Mouse (Mus musculus) stomach, adult 2 months (tissue): ENCODE measurements around the gene Rassf9. TPM values are rescaled to one million over a fixed set of nuclear protein-coding genes. Genes with fewer than 3 reads are reported as not detected.

Source experiments
- polyA plus RNA-seq: library from polyadenylated mRNA; depleted of rRNA; stranded (reverse); fragments of >200 nt; gene quantifications from 2 replicates; pipeline ENCODE4 v1.2.3, GENCODE M21; 2012; rRNA removed

Gene Rassf9
- 0.05 and 0.18 TPM in 2 replicates for polyA plus RNA-seq

DNA sequence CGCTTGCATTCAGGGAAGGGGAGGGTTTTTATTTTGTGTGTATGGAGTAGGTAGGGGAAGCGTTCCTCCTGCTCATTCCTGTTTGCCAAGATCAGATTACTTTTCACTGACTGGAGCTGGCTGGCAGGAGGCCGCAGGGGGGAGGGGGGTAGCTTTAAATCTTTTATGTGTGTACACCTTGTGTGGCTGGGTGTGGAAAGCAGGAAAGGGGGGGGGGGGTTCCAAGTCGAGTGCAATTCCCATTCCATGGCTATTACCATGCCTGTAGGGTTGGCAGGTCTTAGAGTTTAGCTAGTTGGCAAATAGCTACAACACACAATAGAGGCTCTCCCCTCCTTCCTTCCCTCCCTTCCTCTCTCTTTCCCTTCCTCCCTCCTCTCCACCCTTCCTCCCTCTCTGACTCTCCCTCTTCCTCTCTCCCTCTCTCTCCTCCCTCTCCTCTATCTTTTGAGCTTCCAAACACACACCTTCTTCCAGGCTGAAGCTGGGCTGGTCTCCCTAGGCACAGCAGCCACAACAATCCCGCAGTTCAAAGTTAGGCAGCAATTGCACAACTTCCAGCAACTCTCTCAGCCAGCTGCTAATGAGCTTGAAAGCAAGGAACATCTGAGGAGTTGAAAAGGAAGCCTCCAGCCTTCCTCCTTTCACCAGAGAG lies at the start of gene Rassf9:
Gene Rassf9, plus strand, starts transcription at position 416 of the 655 bp plus-strand sequence.

DNA sequence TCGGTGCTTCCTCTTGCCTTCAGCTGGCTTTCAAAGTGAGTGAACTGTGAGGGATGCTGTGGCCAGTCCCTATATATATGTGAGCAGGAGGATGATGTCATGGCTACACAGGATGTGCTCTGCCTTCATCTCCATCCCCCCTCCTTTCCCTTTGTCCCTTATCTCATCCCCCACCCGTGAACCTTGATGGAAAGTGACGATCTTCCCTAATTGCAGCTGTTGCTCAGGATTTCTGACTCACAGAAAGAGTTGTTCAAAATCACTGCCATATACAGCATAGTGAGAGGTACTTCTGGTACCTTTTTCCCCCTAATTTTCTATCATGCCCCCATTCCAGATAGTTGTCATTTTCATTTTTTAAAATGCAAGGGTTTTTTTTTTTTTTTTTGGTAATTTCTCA lies 21.6 kb upstream of the Rassf9 start, which contains the start of gene Nts:
Gene Nts, minus strand, starts transcription at position 101 of the 400 bp plus-strand sequence.

Other genes with a start within 250 kb of the Rassf9 start
- not detected in 2 replicates for gene Nts, start 21.7 kb upstream of the Rassf9 start, polyA plus RNA-seq